Mouse (Mus musculus) R1 (cell line): Measurements from ENCODE around the gene Osbpl8.
"Not testable (repeated sequence)": the region's sequence is repeated elsewhere in the genome, so short reads cannot be mapped to it uniquely, and the experiment has no call there.

Experiments
- DNase-seq: peaks from one replicate; pipeline ENCODE4 v3.0.0-alpha.2; 2018; ENCODE audit warnings: low read depth, low spot score

Gene Osbpl8

DNA sequence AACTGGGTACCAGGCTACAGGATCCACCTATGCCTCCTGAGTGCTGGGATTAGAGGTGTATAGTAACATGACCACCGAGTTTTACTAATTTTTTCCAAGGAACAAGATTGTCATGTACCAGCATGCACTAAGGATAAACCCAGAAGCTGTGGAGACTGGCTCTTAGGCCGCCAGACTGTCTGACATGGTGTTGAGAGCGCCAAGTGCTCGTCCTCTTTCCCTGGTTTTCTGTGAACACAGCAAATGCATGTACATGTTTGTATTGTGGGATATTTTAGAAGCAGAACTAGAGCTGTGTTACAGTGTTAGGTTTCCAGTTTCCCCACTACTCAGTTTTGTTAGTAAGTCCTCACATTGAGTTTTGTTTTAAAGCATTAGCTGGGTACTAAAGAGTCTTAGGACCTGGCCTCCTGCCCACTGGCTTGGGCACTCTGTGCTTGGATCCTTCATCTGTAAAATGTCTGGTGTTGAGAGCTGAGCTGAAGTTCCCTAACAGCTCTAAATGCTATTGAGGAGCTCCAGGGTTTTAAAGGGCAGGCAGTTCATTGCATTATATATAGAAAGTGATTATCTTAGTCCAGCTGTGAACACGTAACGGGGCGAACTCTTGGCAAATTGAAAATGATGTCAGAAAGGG lies 19.2 kb downstream of the Osbpl8 start:
- no peak for DNase-seq

GRCm38 (mm10) chr10:111185574-111186269 lies 21.2 kb downstream of the Osbpl8 start:
- no peak for DNase-seq

GRCm38 (mm10) chr10:111189022-111189555 lies 24.5 kb downstream of the Osbpl8 start:
- no peak for DNase-seq

- DNase-seq: no peak
Measured at GRCm38 (mm10) chr10:111190110-111190795, 25.7 kb downstream of the Osbpl8 start.

- DNase-seq: no peak
Measured at GRCm38 (mm10) chr10:111193536-111193935, 29.0 kb downstream of the Osbpl8 start.

- DNase-seq: no peak
Measured at GRCm38 (mm10) chr10:111196191-111196590, 31.6 kb downstream of the Osbpl8 start.

GRCm38 (mm10) chr10:111198705-111199104 lies 34.2 kb downstream of the Osbpl8 start:
- DNase-seq: not testable (repeated sequence)

DNA sequence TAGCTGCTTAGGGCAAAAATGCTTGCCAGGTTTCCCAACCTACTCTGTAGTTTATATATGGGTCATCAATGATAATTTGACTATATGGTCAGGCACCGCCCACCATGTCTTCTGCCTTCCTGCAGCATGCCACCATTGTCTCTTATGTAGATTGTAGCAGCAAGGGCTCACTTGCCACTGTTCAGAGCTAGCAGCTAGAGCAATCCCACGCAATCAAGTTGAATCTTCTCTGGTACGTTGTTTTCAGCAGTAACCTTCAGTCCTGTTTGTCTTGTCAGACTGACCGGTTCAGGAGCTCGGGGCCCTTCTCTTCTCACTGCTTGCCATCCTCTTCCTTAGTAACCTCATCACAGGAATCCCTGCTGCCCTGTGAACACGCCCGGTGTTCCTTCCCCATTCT lies 36.6 kb downstream of the Osbpl8 start:
- DNase-seq: no peak

GRCm38 (mm10) chr10:111201666-111202065 lies 37.1 kb downstream of the Osbpl8 start:
- no peak for DNase-seq

DNA sequence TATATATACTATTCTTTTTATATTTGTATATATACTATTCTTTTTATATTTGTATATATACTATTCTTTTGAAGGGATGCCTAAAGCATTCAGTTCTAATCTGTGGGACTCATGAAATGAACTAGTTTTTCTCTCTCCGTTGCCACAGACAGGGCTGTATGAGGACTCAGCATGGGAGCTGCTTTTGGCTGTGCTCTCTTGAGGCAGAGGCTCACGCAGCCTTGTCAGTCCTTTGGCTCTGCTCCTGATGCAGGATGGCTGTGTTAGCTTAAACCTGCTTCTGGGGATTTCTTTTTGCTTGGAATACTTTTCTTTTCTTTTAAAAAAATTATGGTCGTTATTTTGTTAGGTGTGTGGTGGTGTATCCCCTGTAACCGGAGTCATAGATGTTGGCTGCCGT lies 39.5 kb downstream of the Osbpl8 start:
- DNase-seq: no peak

DNA sequence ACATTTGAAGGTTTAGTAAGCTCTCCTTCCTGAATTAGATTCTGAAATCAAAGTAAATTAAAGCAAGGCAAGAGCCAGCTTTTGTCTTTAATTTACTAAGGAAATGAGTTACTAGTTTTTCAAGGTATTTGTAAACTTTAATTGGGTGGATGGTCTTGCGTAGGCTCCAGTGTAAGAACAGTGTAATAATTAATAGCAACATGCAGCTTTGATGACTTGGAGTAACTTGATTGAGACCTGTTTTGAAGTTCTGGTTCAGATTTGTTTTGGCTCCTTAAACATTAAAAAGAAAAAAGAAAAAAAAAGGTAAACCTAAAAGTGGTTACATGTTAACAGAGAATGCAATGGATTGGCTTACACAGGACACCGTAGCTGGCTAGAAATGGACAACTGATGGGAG lies 40.9 kb downstream of the Osbpl8 start:
- no peak for DNase-seq

GRCm38 (mm10) chr10:111207386-111207785 lies 42.8 kb downstream of the Osbpl8 start:
- no peak for DNase-seq

GRCm38 (mm10) chr10:111214084-111214483 lies 49.5 kb downstream of the Osbpl8 start:
- no peak for DNase-seq

DNA sequence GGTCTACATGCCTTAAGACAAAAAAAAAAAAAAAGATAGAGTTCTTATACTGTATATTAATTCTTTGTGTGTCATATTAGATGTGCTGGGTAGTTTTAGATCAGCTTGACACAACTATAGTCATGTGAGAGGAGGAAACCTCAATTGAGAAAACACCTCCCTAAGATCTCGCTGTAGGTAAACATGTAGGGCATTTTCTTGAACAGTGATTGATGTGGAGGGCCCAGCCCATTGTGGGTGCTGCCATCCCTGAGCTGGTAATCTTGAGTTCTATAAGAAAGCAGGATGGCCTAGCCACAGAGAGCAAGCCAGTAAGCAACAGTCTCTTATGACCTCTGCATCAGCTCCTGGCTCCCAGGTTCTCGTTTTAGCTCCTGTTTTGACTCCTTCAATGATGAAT lies 50.1 kb downstream of the Osbpl8 start:
- DNase-seq: no peak

DNA sequence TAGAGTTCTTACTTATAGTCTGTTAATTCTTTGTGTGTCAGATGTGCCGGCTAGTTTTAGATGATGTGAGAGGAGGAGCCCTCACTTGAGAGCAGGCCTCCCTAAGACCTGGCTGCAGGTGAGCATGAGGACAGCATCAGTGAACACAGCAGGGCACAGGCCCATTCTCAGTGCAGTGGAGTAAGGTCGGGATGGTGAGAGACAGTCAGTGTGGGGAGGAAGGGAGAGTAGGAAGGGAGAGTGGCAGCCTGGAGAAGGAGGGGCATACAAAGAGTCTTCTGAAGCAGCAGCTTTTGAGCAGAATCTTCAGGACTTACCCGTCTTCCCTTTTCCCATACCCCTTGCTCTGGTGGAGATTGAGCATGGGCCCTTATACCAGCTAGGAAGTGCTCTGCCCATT lies 51.0 kb downstream of the Osbpl8 start:
- DNase-seq: no peak

- no peak for DNase-seq
Measured at GRCm38 (mm10) chr10:111216111-111216510, 51.6 kb downstream of the Osbpl8 start.

GRCm38 (mm10) chr10:111222535-111222934 lies 58.0 kb downstream of the Osbpl8 start:
- no peak for DNase-seq

- DNase-seq: no peak
Measured at GRCm38 (mm10) chr10:111223218-111223830, 58.8 kb downstream of the Osbpl8 start.

- no peak for DNase-seq
Measured at GRCm38 (mm10) chr10:111224696-111225095, 60.1 kb downstream of the Osbpl8 start.

DNA sequence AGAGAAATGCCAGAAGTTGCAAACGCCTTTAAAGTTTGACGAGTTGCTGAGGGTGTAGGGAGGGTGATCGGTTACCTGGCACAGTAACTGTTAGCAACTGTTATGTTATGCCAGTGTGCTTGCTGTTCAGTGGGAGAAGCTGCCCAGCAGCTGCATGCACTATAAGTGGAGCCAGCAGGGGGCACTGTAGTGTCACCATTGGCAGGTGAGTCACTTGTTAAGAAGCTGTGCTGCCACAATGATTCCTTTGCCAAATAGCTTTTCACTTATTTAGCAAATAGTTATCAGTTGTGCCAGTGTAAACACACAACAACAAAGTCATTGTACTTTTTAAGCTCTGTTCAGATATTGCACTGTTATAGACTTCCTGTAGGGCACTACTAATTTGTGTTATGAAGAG lies 62.0 kb downstream of the Osbpl8 start:
- peak; percentile 83 for DNase-seq

- not testable (repeated sequence) for DNase-seq
Measured at GRCm38 (mm10) chr10:111232237-111232636, 67.7 kb downstream of the Osbpl8 start.

DNA sequence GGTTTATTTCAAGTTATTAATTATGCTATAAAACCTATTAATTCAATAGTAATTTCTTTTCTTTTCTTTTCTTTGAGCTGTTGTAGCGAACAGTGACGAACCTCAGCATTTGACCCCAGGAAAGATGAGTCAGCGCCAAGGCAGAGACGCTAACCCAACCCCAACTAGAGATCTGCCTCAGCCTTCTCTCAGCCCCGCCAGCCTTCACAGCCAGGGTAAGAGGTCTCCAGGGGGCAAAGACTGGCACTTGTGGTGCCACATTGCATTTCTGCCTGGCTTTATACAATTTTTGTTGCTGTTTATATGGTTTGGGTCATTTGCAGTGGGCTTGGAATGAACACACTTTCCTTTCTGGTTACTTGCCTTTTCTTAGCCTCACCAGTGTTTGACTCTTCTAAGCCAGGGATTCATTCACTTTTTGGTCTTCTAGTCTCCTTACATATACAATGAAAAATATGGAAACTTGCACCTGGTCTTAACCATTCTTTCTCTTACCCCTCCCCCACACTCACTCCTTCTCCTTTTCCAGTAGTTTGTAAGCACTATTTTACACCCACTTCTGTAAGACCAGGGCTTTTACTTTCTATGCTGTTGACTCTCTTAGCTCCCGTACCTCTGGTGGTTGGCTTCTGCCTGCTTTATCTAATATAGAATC lies 69.1 kb downstream of the Osbpl8 start:
- no peak for DNase-seq
